Mouse (Mus musculus) heart, postnatal 0 days (tissue): ENCODE results near the gene Tm9sf2.

Source experiments
- CTCF ChIP-seq: IDR thresholded peaks from 2 replicates; pipeline ENCODE4 v1.5.1; 2016; ENCODE audit warnings: antibody characterized with exemption, control low read depth, low read depth
- EP300 ChIP-seq: IDR thresholded peaks from 2 replicates; pipeline ENCODE4 v1.6.1; 2016; ENCODE audit warnings: antibody characterized with exemption, low read depth

DNA sequence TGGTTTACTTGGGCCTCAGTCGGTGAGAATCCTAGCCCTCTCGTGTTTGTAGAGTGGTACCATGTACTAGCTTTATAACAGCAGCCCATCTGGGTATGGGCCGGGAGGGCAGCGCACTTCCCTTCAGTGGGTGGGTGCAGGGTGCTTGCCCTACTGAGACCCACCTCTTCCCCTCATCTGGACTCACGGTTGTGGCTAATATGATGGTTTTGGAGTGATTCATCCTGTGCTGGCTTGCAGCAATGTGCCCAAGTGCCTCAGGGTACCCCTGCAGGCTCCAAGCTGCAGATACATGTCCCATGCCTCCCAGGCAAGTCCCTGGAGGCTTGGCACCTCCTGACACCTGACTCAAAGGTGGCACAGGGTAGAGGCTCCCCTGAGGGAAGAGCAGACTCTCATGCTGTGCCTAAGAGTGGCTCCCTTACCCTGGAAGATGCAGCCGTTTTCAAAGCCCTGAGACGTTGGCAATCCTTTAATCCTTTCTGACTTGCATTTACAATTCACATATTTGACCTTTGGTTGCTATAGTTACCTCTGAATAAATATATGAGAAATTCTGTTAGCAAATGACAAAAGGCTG lies 63.5 kb downstream of the Tm9sf2 start:
- no peak for TF ChIP-seq EP300
- no peak for TF ChIP-seq CTCF
